Mouse (Mus musculus) 416B (cell line): ENCODE results near the gene Lrrn4cl.
"Not testable (repeated sequence)": the region's sequence is repeated elsewhere in the genome, so short reads cannot be mapped to it uniquely, and the experiment has no call there.

Source experiments
- DNase-seq: peaks from one replicate; pipeline ENCODE4 v3.0.0; 2011; ENCODE audit warnings: low read depth

Lrrn4cl gene

DNA sequence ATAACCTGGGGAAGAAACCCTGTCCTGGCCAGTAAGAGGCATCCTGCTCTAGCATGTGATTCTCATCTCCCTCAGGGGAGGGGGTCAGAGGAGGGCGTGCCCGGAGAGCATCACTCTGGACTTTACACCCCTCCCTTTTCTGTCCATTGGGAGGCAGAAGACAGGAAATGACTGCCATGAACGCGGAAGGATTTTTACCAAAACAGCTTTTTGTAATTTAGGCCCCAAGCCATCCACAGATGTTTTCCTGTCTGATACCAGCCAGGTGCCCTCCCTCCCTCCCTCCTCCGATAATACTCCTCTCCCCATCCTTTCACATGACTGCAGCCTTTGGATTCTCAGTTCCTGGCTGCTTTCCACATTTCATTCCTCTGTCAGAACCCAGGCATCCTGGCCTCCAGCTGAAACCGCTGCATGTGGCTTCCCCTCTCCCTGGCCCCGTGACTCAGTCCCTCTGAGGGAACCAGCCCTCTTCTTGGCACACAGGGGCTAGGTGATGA, at the start of gene Lrrn4cl:
Gene Lrrn4cl, plus strand, starts transcription at position 367 of the 500 bp plus-strand sequence.
- peak; percentile 44 for DNase-seq

DNA sequence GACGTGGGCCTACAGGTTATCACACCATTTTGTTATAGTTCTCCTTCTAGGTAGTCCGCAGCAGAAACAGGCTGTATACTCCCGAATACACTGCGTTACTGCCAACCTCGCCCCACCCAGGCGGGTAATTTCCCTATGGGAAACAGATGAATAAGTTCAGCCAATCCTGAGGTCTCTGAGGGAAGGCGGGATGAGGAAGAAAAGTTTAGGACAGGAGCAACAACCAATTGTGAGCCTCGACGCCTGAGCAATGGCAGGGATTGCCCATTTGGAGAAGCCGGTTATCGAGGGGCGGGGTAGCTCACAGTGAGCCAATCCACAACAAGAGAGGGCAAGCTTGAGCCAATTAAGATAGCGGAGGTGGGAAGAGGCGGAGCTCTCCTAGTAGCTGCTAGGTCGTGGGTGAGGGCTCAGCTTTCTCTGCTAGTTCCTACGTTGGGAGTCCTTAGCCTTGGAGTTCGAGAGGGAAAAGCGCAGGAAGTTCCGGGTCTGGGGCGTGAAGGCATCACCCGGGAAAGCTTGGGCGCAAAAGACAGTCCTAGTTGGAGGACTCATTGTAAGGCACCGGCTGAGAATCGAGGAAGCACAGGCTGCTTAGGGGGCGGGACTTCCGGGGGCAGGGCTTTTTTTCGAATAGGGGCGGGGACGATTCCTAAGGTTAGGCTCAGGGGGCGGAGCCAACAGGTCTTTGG, 48.3 kb upstream of the Lrrn4cl start, which contains the start of gene Zbtb3:
Gene Zbtb3, plus strand, starts transcription at position 426 of the 692 bp plus-strand sequence.
- DNase-seq: peak; percentile 99

DNA sequence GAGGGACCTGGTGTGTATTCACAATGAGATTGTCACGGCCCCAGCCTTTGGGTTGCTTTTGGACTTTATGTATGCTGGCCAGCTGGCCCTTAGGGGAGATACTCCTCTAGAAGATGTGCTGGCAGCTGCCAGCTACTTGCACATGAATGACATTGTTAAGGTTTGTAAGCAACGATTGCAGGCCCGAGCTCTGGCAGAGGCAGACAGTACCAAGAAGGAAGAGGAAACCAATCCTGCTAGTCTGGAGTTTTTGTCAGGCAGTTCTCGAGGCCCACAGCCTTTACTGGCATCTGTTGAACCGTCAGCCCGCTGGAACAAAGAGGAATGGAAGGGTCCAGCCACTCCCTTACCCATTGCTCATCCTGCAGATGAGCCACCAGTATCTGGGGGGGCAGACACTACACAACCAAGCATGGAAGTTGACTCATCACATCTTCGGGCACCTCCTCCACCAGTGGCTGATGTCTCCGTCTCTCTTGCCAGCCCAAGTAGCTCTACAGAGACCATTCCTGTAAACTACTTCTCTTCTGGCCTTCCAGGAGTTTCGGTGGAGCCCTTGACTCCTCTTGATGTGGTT, 47.3 kb upstream of the Lrrn4cl start:
- peak; percentile 91 for DNase-seq

DNA sequence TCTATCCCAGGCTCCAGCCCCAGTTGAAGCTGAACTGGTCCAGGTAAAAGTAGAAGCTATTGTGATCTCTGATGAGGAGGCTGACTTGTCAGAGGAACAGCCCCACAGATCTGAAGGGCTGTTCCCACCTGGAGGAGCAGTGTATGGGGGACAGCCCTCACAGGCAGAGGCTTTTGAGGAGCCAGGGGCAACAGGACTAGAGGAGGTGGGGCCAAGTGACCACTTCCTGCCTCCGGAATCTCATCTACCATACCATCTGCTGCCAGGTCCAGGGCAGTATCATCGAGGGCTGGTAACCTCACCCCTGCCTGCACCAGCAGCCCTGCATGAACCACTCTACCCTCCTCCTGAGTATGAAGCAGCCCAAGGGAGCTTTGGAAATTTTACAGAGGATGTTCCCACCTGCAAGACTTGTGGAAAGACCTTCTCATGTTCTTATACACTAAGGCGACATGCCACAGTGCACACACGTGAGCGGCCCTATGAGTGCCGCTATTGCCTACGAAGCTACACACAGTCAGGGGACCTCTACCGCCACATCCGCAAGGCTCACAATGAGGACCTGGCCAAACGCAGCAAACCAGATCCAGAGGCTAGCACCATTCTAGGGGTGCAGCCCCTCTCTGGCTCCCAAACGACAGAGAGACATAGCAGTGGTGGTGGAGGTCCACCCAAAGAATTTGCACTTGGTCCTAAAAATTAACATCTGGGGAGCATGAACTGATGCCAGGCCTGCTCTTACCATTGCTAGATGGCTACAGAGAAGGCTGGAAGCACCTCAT, 46.5 kb upstream of the Lrrn4cl start:
- DNase-seq: peak; percentile 96

DNA sequence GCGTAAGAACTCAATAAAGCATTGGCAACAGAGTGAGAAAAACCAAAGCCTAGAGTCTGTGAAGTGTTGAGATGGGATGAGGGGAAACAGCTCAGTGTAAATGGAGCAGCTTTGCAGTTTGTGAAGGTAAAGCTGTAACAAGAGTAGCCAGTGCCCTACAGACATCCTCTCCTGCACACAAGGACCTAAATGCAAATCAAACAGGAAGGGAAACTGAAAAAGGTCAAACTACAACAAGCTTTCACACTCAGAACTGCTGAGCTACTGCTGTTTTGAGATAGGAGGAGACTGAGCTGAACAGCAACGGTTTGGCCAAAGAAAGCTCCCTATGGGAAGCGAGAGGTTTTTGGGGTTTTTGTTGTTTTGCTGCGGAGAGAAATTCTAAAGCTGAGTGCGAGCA, 43.8 kb upstream of the Lrrn4cl start:
- no peak for DNase-seq

DNA sequence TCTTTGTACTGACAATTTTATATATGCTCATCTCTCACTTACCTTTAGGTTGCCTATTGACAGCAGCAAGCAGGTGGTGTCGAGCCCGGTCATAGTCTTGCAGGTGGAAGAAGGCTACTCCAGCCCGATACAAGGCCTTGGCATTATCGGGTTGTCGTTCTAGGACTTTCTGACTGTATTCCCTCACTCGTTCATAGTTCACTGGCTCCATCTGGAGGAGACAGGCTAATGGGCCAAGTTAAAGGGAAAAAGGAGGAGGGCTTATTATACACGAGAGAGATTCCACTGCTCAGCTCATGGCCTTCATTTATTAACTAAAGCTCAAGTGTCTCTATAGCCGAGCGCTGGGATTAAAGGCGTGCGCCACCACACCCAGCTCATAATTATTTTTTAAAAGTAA, 34.8 kb upstream of the Lrrn4cl start:
- peak; percentile 51 for DNase-seq

DNA sequence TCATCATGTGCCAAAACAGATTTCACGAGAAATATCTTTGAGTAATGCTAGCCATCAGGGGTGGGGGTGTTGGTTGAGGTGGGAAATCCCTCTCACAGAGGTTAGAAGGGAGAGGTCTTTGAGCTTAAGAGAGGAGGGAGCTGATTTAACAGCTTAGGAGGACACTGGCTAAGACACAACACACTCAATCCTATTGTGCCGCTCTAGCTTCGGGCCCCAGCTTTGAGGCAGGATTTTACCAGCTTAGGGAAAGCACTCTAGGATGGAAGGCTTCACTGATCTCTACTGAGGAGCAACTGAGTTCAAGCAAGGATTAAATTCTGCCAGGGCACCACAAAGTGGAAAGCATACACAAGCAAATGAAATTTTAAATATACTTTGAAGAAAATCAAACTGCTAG, 33.6 kb upstream of the Lrrn4cl start:
- no peak for DNase-seq

DNA sequence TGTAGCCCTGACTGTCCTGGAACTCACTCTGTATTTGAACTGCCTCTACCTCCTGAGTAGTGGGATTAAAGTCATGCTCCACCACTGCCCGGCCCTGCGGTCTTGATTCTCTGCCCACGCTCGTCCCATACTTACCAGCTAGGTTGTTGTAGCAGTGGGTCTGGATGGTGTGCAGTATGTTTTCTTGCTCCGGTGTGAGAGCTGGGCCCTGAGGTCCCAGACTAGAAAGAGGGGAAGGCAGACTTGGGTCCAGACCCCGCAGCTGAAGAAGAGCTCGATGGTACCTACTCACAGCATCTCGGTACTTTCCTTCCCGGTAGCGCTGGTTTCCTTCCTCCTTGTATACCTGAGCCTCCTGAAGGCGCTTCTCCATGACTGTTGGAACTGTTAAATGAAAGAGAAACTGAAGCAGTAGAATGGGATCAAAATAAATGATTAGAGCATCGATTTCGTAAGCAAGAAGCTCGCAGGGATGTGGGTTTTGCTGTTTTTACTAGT, 32.2 kb upstream of the Lrrn4cl start:
- DNase-seq: no peak

DNA sequence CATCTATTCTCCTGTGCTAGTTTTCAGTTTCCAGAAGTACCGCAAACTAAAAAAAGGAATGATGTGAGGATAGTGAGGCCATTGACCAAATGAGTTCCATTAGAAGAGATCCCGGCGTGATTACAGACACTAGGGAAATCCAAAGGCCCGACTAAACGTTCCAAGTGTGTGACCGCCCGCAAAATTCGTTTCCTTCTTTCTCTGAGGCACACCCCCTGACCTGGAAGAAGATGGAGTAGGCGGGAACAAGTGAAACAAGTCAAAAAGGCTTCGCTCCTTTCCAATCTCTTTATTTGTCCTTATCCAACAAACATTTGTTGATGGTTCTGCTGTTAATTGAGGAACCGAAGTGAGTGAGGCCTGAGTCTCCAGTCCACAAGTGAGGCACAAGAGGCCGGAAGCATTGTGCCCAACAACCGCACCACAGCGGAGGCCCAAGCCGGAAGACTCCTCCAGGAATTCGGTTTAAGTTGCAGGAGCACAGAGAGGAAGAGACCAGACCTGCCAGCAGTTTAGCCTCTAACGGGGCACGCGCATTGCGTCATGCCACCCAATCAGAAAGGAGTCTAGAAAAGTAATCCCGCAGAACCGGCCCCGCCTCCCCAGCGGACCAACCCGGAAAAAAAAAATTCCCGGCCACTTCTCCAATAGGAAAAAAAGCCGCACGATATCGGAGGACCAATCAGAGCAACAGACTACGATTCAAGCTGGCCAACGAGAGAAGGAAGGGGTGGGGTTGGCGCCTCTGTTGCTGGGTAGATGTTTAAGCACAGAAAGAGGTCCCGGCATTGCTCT, 31.6 kb upstream of the Lrrn4cl start, which contains the start of gene Ttc9c:
Gene Ttc9c, minus strand, starts transcription at position 533 of the 795 bp plus-strand sequence.
- peak; percentile 100 for DNase-seq

DNA sequence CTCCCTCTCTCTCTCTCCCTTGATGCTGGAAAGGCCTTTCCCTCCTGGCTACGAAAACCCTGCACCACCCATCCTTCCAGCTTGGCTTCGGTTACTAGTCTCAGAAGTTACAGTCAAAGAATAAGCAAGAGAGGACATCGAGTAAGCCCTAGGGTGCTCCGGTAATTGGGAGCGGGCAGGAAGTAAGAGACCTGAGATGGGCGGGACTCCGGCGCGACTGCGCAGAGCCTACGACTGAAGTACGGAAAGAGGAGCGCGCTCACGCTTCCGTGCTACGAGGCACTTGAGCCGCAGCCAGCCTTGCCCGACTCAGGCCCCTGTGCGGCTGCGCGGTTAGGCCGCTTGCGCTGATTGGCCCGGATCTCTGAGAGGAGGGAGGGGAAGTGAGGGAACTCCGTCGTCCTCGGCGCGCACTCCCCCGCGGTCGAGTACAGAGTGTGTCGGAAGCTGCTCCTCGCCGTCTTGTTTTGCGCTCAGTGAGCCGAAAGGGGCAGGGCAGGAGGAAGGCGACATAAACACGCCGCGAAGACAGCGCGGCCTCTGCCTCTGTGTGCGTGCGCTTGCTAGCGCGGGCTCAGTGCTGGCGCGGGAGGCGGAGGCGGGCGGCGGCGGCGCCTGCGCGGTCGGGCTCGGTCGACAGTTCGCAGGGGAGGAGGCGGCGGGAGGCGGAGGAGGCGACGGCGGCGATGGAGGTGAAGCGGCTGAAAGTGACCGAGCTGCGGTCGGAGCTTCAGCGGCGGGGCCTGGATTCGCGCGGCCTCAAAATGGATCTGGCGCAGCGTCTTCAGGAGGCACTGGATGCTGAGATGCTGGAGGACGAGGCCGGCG, 30.8 kb upstream of the Lrrn4cl start, which contains the start of gene Hnrnpul2:
Gene Hnrnpul2, plus strand, starts transcription at position 415 of the 828 bp plus-strand sequence.
- peak; percentile 99 for DNase-seq

DNA sequence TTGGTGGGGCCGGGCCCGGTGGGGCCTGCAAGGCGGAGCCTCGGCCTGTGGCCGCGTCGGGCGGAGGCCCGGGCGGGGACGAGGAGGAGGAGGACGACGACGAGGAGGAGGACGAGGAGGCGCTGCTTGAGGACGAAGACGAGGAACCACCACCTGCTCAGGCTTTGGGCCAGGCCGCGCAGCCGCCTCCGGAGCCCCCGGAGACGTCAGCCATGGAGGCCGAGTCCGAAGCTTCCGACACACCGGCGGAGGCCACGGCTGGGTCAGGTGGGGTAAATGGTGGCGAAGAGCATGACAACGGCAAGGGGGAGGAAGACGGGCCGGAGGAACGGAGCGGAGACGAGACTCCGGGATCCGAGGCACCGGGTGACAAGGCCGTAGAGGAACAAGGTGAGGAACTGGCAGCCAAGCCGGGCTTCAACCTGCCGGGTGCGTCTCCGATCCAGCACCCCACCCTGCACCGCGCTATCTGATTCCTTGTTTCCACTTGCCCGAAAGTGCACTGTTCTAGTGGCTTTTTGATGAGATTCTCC, 30.1 kb upstream of the Lrrn4cl start:
- DNase-seq: no peak

DNA sequence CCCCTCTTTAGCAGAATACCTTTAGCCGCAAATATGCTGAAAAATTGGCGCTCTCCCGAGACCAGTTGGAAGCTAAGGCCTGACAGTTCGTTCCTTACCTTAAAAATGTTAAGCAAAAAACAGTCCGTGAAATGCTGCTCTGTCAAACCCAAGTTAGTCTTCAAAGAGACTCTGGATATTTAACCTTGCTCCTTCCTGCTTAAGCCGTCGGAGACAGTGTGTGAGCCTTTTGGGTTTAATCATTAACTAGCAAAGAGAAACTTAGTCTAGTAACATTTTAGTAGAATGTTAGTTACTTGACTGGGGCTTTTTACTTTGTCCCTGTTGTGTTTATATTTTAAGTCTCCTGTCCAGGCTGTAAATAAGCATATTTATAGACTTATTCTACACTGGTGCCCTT, 29.4 kb upstream of the Lrrn4cl start:
- DNase-seq: no peak

DNA sequence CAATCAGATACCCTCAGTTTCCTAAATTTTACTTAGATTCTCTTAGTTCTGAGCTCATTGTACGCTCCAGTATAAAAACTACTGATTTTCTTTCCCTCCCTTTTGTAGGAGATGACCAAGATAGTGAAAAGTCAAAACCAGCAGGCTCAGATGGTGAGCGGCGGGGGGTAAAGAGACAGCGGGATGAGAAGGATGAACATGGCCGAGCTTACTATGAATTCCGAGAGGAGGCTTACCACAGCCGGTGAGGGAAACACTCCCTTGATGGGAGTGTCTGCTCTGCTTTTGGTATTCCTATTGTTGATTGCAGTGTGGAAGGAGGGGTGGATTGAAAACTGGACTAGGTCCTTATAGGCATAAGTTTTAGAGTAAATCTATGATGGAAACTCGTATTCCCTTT, 27.9 kb upstream of the Lrrn4cl start:
- no peak for DNase-seq

DNA sequence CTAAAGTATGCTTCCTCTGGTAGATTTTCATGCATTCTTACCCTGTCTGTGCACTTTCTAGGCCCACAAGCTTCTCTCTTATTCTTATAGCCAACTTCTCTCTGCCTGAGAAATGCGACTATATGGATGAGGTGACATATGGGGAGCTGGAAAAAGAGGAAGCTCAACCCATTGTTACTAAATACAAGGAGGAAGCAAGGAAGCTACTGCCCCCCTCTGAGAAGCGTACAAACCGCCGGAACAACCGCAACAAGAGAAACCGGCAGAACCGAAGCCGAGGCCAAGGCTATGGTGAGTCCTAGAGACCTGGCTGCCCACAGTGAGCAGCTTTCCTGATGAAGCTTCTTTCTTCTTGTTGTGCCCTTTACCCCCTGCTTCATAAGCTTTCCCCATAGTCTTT, 20.9 kb upstream of the Lrrn4cl start, which contains the start of gene AC129217.1:
Gene AC129217.1, plus strand, starts transcription at position 114 of the 400 bp plus-strand sequence.
- peak; percentile 52 for DNase-seq

DNA sequence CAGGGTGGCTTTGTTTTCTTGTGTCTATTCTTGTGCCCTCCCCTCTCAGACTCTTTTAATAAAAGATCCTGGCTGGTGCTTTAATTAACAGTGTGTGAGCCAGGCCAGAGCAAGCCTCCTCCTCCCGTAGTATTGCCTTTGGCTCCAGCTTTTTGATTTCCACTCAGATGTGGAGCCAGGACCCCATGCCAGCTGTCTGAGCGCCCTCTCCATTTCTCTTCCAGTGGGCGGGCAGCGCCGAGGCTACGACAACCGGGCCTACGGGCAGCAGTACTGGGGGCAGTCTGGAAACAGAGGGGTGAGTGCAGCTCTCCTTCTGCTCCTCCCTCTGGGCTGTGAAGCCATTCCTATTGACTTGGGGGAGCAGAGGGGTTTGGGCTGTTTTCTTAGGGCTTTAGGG, 19.9 kb upstream of the Lrrn4cl start:
- no peak for DNase-seq

DNA sequence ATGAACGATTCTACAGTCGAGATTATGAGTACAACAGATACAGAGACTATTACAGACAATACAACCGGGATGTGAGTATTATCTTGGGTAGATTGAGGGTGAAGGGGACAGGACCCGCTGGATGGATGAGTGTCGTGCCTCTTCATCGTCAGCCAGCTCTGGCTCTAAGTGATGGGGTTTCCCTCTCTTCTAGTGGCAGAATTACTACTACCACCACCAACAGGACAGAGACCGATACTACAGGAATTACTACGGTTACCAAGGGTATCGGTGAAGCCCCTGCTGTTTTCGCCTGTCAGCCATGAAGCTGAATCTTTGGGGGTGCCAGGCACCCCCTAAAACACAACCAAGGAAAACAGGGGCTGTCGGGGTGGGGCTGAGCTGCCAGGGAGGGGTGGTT, 19.3 kb upstream of the Lrrn4cl start:
- no peak for DNase-seq

DNA sequence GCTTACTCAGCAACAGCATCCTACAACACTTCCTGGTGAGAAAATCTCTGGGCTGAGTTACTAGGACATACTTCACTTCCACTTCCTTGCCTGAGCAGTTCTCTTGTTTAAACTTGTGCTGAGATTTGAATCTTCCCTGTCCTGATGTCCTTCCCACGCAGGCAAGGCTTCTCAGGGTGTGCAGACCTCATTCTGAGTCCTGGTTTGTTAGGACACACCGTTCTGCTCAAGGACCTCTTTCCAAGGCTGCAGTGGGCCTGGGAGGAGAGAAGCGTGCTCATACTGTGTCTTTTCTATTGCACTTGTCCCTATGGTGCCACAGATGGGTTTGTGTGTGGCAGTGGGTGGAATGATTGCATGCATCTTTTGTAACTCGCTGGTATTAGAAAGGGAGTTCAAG, 17.6 kb upstream of the Lrrn4cl start:
- DNase-seq: no peak

DNA sequence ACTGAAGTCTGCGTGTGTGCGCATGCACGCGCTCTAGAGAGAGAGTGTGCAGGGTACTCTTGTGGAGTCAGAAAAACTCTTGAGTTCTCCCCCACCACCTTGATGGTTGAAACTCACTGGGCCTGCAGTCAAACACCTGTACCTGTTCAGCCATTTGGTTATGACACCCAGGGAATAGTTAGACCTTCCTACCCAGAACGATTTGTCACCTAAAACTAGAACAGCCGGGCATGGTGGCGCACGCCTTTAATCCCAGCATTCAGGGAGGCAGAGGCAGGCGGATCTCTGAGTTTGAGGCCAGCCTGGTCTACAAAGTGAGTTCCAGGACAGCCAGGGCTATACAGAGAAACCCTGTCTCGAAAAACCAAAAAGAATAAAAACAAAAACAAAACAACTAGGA, 14.2 kb upstream of the Lrrn4cl start:
- DNase-seq: not testable (repeated sequence)

DNA sequence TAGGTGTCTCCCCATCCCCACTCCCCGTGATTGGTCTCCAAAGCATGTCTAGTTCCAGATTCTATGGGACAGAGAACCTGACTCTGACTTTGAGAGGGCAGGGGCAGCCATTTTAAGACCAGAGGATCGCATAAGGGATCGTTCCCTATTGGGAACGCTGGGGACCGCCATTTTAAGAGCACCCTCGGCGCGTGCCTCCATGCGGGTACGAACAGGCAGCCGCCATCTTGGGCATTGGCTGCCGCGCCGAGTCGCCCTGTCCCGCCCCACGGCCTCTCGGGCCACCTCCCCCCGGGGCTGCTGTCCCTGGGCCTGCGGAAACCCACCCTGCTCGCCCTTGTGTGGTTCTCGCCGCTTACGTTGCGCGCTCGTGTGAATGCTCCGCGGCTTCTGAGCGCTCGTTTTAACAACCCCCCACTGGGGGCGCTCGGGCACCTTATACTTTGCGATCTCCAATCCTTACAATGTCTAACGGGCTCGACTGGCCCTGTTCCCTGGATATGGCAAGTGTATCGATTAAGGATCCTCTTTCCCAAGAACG, 13.2 kb upstream of the Lrrn4cl start, which contains the start of gene Bscl2:
Gene Bscl2, plus strand, starts transcription at position 217 of the 541 bp plus-strand sequence.
- no peak for DNase-seq
